Mouse (Mus musculus): ENCODE results near the gene Cdc42ep1. TPM values are rescaled to one million over a fixed set of nuclear protein-coding genes. Genes with fewer than 3 reads are reported as not detected.

Gene Cdc42ep1
- total and polyA plus RNA-seq, 3 experiments = 0.04 to 1.7 TPM; not detected in 1

DNA sequence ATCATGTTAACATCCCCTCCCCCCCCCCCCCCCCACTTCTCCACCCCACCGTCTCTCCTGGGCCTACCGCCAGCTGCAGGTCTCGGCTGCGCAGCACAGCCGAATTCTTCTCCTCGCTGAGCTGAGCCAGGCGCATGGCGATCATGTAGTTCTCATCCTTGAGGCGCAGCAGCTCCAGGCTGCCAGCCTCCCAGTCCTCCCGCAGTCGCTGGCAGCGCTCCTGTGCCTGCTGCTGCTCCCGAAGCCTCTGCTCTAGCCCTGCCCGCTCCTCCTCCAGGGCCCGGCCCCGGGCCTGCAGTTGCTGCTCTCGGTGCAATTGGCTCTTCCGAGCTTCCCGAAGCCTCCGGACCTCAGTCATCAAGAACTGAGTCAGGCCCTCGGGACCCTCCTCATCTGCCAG is 43.4 kb upstream of the Cdc42ep1 start:
- Histone ChIP-seq H3K79me2 (ENCODE audit: control insufficient read depth, insufficient read depth, low read length, poor library complexity) (no peaks in the 10 kb centered on the region), H3K27ac (ENCODE audit: control insufficient read depth, low read depth, low read length) (no peak overlapping the region), H3K4me1 (ENCODE audit: control insufficient read depth in 1 of 2, insufficient read depth in 2 of 2, low read length in 2 of 2) (no peaks in the 10 kb centered on the region), H3K27me3 (ENCODE audit: control insufficient read depth in 1 of 2, insufficient read depth in 2 of 2, low read length in 2 of 2) (no peaks in the 10 kb centered on the region), H3K36me3 (ENCODE audit: control insufficient read depth in 1 of 2, insufficient read depth in 2 of 2, low read length in 2 of 2) (no peaks in the 10 kb centered on the region), H3K9me3 (replicated peaks; ENCODE audit: insufficient read depth, low read length) (no peaks in the 10 kb centered on the region), H3K4me3 (ENCODE audit: control insufficient read depth in 1 of 2, insufficient read depth in 1 of 2, low read depth in 2 of 2, low read length in 2 of 2) (no peak overlapping the region), H3K9ac (ENCODE audit: control insufficient read depth, low read depth, low read length, poor library complexity, severe bottlenecking) (no peak overlapping the region)
- no peak for DNase-seq (ENCODE audit: low read depth, low spot score)
- no peak for TF ChIP-seq CTCF (IDR thresholded peaks at IDR 0.05 in 2 of 3, conservative IDR thresholded peaks at IDR 0.05 in 1 of 3; ENCODE audit: control insufficient read depth in 1 of 3, insufficient read depth in 1 of 3, low read depth in 2 of 3, low read length in 3 of 3, poor library complexity in 1 of 3, severe bottlenecking in 1 of 3)
- TF ChIP-seq TCF12 (IDR thresholded peaks at IDR 0.05; ENCODE audit: low read depth, low read length) = no peak
- TF ChIP-seq HCFC1 (IDR thresholded peaks at IDR 0.05; ENCODE audit: low read depth, low read length) = no peak
- no peak for TF ChIP-seq MXI1 (IDR thresholded peaks at IDR 0.05; ENCODE audit: low read depth, low read length)
- TF ChIP-seq POLR2AphosphoS5 (IDR thresholded peaks at IDR 0.05; ENCODE audit: borderline replicate concordance, low read depth, low read length) = no peak
- TF ChIP-seq MAFK (IDR thresholded peaks at IDR 0.05; ENCODE audit: borderline replicate concordance, low read depth, low read length) = no peak
- TF ChIP-seq GATA1 (IDR thresholded peaks at IDR 0.05; ENCODE audit: low read depth, low read length) = no peak
- no peak for TF ChIP-seq RCOR1 (IDR thresholded peaks at IDR 0.05; ENCODE audit: low read depth, low read length)
- TF ChIP-seq SMC3 (IDR thresholded peaks at IDR 0.05; ENCODE audit: low read depth, low read length) = no peak
- no peak for TF ChIP-seq MYC (IDR thresholded peaks at IDR 0.05; ENCODE audit: low read depth, low read length)
- no peak for TF ChIP-seq MAZ (IDR thresholded peaks at IDR 0.05; ENCODE audit: low read depth, low read length)
- no peak for TF ChIP-seq BHLHE40 (IDR thresholded peaks at IDR 0.05; ENCODE audit: borderline replicate concordance, low read depth, low read length)
- TF ChIP-seq ETS1 (IDR thresholded peaks at IDR 0.05; ENCODE audit: low read depth, low read length) = no peak
- TF ChIP-seq UBTF (IDR thresholded peaks at IDR 0.05; ENCODE audit: borderline replicate concordance, insufficient read depth, low read depth, low read length) = no peak
- no peak for TF ChIP-seq MAX (IDR thresholded peaks at IDR 0.05; ENCODE audit: low read length)
- no peak for TF ChIP-seq CHD1 (IDR thresholded peaks at IDR 0.05; ENCODE audit: low read depth, low read length)
- no peak for TF ChIP-seq TAL1 (IDR thresholded peaks at IDR 0.05; ENCODE audit: low read length)

DNA sequence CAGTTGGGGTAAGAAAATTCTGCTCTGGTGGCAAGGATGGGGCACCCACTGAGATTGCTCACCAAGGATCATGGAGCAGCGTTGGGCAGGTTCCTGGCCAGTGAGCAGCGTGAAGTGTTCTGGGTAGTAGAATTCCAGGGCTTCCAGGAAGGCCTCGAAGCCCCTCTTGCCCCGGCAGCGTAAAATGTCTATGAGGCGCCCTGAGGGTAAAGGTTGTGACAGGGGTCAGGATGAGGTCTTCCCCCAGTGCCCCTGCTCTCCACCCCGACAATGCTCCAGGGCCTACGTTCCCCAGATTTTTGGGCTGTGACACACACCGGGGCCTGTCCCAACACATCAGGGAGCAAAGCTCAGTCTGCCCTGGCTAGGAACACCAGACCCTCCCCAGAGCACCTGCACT is 40.9 kb upstream of the Cdc42ep1 start:
- no peaks in the 10 kb centered on the region for H3K9me3 ChIP-seq (replicated peaks; ENCODE audit: insufficient read depth, low read length)
- no peak overlapping the region for H3K4me3 ChIP-seq (ENCODE audit: control insufficient read depth in 1 of 2, insufficient read depth in 1 of 2, low read depth in 2 of 2, low read length in 2 of 2)
- no peak overlapping the region for H3K9ac ChIP-seq (ENCODE audit: control insufficient read depth, low read depth, low read length, poor library complexity, severe bottlenecking)

More for the DNA sequence above, 40.9 kb upstream of the Cdc42ep1 start:
- no peak for DNase-seq (ENCODE audit: low read depth, low spot score)
- H3K4me1 ChIP-seq (ENCODE audit: control insufficient read depth in 1 of 2, insufficient read depth in 2 of 2, low read length in 2 of 2) = no peaks in the 10 kb centered on the region
- no peaks in the 10 kb centered on the region for H3K27me3 ChIP-seq (ENCODE audit: control insufficient read depth in 1 of 2, insufficient read depth in 2 of 2, low read length in 2 of 2)
- H3K36me3 ChIP-seq (ENCODE audit: control insufficient read depth in 1 of 2, insufficient read depth in 2 of 2, low read length in 2 of 2) = no peaks in the 10 kb centered on the region
- no peak overlapping the region for H3K27ac ChIP-seq (ENCODE audit: control insufficient read depth, low read depth, low read length)
- no peaks in the 10 kb centered on the region for H3K79me2 ChIP-seq (ENCODE audit: control insufficient read depth, insufficient read depth, low read length, poor library complexity)
- TF ChIP-seq ZNF384 (IDR thresholded peaks at IDR 0.05; ENCODE audit: low read depth, low read length) (no peak), RCOR1 (IDR thresholded peaks at IDR 0.05; ENCODE audit: low read depth, low read length) (no peak), ETS1 (IDR thresholded peaks at IDR 0.05; ENCODE audit: low read depth, low read length) (no peak), E2F4 (IDR thresholded peaks at IDR 0.05; ENCODE audit: borderline replicate concordance, low read depth, low read length) (no peak), USF1 (IDR thresholded peaks at IDR 0.05; ENCODE audit: low read depth, low read length) (no peak), SMC3 (IDR thresholded peaks at IDR 0.05; ENCODE audit: low read depth, low read length) (no peak), NRF1 (IDR thresholded peaks at IDR 0.05; ENCODE audit: insufficient read depth, low read depth, low read length, poor library complexity, severe bottlenecking) (no peak), POLR2A (IDR thresholded peaks at IDR 0.05; ENCODE audit: control insufficient read depth in 1 of 2, insufficient read depth in 1 of 2, low read depth in 1 of 2, low read length in 2 of 2, poor library complexity in 1 of 2) (no peak)

All from MEL (cell line).